Mouse (Mus musculus): ENCODE results near the gene Scube1.

DNA sequence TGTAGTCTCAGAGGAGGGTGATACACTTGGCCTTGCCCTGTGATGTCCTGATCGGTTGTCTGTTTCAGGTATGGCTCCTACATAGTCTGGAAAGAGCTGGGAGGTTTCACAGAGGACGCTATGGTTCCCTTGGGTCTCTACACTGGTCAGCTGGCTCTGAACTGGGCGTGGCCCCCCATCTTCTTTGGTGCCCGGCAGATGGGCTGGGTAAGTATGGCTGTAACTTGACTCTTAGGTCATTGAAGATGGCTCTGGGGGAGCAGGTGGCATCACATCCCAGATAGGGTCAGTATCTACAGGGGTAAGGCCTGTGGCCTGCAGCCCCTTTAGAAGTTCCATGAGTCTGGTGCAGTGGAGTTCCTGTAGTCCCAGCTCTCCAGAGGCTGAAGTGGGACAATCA is 152.7 kb downstream of the Scube1 start:
- TF ChIP-seq CTCF (IDR thresholded peaks at IDR 0.05; ENCODE audit: extremely low read depth, insufficient read length, insufficient replicate concordance, low read depth, low read length) (no peak), POLR2A (IDR thresholded peaks at IDR 0.05; ENCODE audit: low read depth, low read length) (no peak)
